In genomic region chr7:28767462-28767965, GRCm38 (mm10) we compare ENCODE assay signal across 8 mouse cellular contexts. TPM values are rescaled to one million over a fixed set of nuclear protein-coding genes. Genes with fewer than 3 reads are reported as not detected.
DNase-seq lines count a peak whose midpoint lies in the region; ATAC-seq and TF ChIP-seq lines count a peak whose summit lies in the region.

TSS of gene Nfkbib (minus strand) at chr7:28767512.

- H3K36me3 ChIP-seq in intestine, embryonic 16.5 days (ENCODE audit: control insufficient read depth, insufficient read depth, low read length), result no peaks in the 10 kb centered on the region

- H3K9ac ChIP-seq in intestine, embryonic 16.5 days (ENCODE audit: low read depth, low read length), result peak within 1 kb of the TSS; percentile 80

- H3K4me1 ChIP-seq in lung, adult 2 months (ENCODE audit: control insufficient read depth, insufficient read depth, low read length), result peaks cover 17% of the 10 kb centered on the region
- H3K4me1 ChIP-seq in bone marrow macrophage, adult 2 months (ENCODE audit: control insufficient read depth, insufficient read depth, low read length), result peaks cover 11% of the 10 kb centered on the region
- peaks cover 17% of the 10 kb centered on the region for H3K4me1 ChIP-seq in intestine, embryonic 16.5 days (ENCODE audit: control insufficient read depth, insufficient read depth, low read length)

- no peak for TF ChIP-seq POLR2A in lung, adult 2 months (IDR thresholded peaks at IDR 0.05; ENCODE audit: borderline replicate concordance, extremely low read depth, low read depth, low read length)
- no peak for TF ChIP-seq POLR2A in bone marrow macrophage, adult 2 months (IDR thresholded peaks at IDR 0.05; ENCODE audit: borderline replicate concordance, low read depth, low read length)

- peak within 1 kb of the TSS; percentile 67 for H3K4me2 ChIP-seq in intestine, embryonic 16.5 days (ENCODE audit: low read depth, low read length)

- H3K9me3 ChIP-seq in intestine, embryonic 16.5 days (ENCODE audit: control insufficient read depth, low read length), result no peaks in the 10 kb centered on the region

- peak within 1 kb of the TSS; percentile 96 for H3K4me3 ChIP-seq in lung, adult 2 months (replicated peaks; ENCODE audit: extremely low read depth, low read depth, low read length)
- peak within 1 kb of the TSS; percentile 75 for H3K4me3 ChIP-seq in bone marrow macrophage, adult 2 months (ENCODE audit: insufficient read depth, low read length)
- H3K4me3 ChIP-seq in intestine, embryonic 16.5 days (ENCODE audit: low read length), result peak within 1 kb of the TSS; percentile 93

- DNase-seq in lung, adult 2 months, result no peak
- no peak for DNase-seq in lung, postnatal 10 days
- no peak for DNase-seq in adipocyte (ENCODE audit: low spot score)
- no peak for DNase-seq in spleen, adult 18-20 months

- TF ChIP-seq CTCF in lung, adult 2 months (IDR thresholded peaks at IDR 0.05; ENCODE audit: insufficient read depth, low read length), result no peak
- TF ChIP-seq CTCF in bone marrow macrophage, adult 2 months (IDR thresholded peaks at IDR 0.05; ENCODE audit: low read depth, low read length), result no peak

- no peaks in the 10 kb centered on the region for H3K27me3 ChIP-seq in intestine, embryonic 16.5 days (replicated peaks; ENCODE audit: control insufficient read depth, insufficient read depth, low read length)

- ATAC-seq in granulocyte monocyte progenitor cell, adult 5-6 weeks (replicated peaks; ENCODE audit: poor library complexity, severe bottlenecking), result no peak
- no peak for ATAC-seq in intestine, embryonic 16.5 days
- ATAC-seq in megakaryocyte-erythroid progenitor cell, adult 5-6 weeks (replicated peaks; ENCODE audit: low FRiP score, low TSS enrichment, poor library complexity, severe bottlenecking), result no peak

- H3K27ac ChIP-seq in bone marrow macrophage, adult 2 months (ENCODE audit: insufficient read depth, low read depth, low read length), result no peak within 1 kb of the TSS
- no peak within 1 kb of the TSS for H3K27ac ChIP-seq in intestine, embryonic 16.5 days (ENCODE audit: low read length)

- 63% methylated on average over 7 of the region's 7 CpGs for WGBS in lung, adult 2 months
- WGBS in intestine, embryonic 16.5 days, result 63% methylated on average over 7 of the region's 7 CpGs

RNA-seq across cellular contexts. Expression of gene Nfkbib, which starts in this region (rescaled TPM):
- 48.5 and 49.2 TPM in 2 replicates for polyA plus RNA-seq in lung, adult 2 months (2012; rRNA removed)
- 32.1 and 33.4 TPM in 2 replicates for polyA plus RNA-seq in bone marrow macrophage, adult 2 months (2012; ENCODE audit: insufficient read depth, insufficient read length, missing spikeins)
- total RNA-seq in granulocyte monocyte progenitor cell, adult 5-6 weeks (2014; fragmentation: Nextera tagmentation), result 22.0 and 36.0 TPM in 2 replicates
- total RNA-seq in granulocyte monocyte progenitor cell, adult 5-6 weeks (2017), result 20.0 and 24.1 TPM in 2 replicates
- 46.2 and 49.1 TPM in 2 replicates for polyA plus RNA-seq in intestine, embryonic 16.5 days (2015; fragmentation: Nextera tagmentation; extraction: Ambion mirVana)
- 34.3 and 39.7 TPM in 2 replicates for total RNA-seq in megakaryocyte-erythroid progenitor cell, adult 5-6 weeks (2014; fragmentation: Nextera tagmentation)
- total RNA-seq in megakaryocyte-erythroid progenitor cell, adult 5-6 weeks (2017), result 10.3 and 12.8 TPM in 2 replicates
